Mouse (Mus musculus): Measurements from ENCODE around the gene Dpf3. TPM values are rescaled to one million over a fixed set of nuclear protein-coding genes. Genes with fewer than 3 reads are reported as not detected.
A peak's percentile ranks its signal among the peaks of the same experiment; 100 is the strongest.

The Dpf3 gene
- polyA plus RNA-seq, 1 experiment, result 1.9 TPM

GRCm38 (mm10) chr12:83479818-83480401, 7.6 kb downstream of the Dpf3 start:
- H3K4me1 ChIP-seq (ENCODE audit: control insufficient read depth), result peaks cover 67% of the 10 kb centered on the region
- H3K9me3 ChIP-seq (ENCODE audit: control insufficient read depth, low read length), result no peaks in the 10 kb centered on the region
- peaks cover 19% of the 10 kb centered on the region for H3K27me3 ChIP-seq (ENCODE audit: control insufficient read depth)
- TF ChIP-seq GATA1 (IDR thresholded peaks at IDR 0.05; ENCODE audit: low read length), result no peak
- no peak for TF ChIP-seq TAL1 (IDR thresholded peaks at IDR 0.05; ENCODE audit: low read length)
- peaks cover 7% of the 10 kb centered on the region for H3K36me3 ChIP-seq (ENCODE audit: control insufficient read depth)
- H3K4me3 ChIP-seq (replicated peaks), result no peak overlapping the region

GRCm38 (mm10) chr12:83479140-83479539, 8.4 kb downstream of the Dpf3 start:
- TF ChIP-seq TAL1 (IDR thresholded peaks at IDR 0.05; ENCODE audit: low read length) (no peak), GATA1 (IDR thresholded peaks at IDR 0.05; ENCODE audit: low read length) (0 out of 2 replicates have a peak, but pooled peaks have one; percentile 23)
- peaks cover 61% of the 10 kb centered on the region for H3K4me1 ChIP-seq (ENCODE audit: control insufficient read depth)
- peak overlapping the region; percentile 4 for H3K4me3 ChIP-seq (replicated peaks)
- peaks cover 7% of the 10 kb centered on the region for H3K36me3 ChIP-seq (ENCODE audit: control insufficient read depth)
- peaks cover 11% of the 10 kb centered on the region for H3K27me3 ChIP-seq (ENCODE audit: control insufficient read depth)
- no peaks in the 10 kb centered on the region for H3K9me3 ChIP-seq (ENCODE audit: control insufficient read depth, low read length)

- Histone ChIP-seq H3K27me3 (ENCODE audit: control insufficient read depth) (peaks cover 9% of the 10 kb centered on the region; the same call in 1 of the 2 replicates), H3K4me3 (replicated peaks) (no peak overlapping the region), H3K4me1 (ENCODE audit: control insufficient read depth) (peaks cover 47% of the 10 kb centered on the region), H3K9me3 (ENCODE audit: control insufficient read depth, low read length) (no peaks in the 10 kb centered on the region), H3K36me3 (ENCODE audit: control insufficient read depth) (peaks cover 7% of the 10 kb centered on the region)
- no peak for TF ChIP-seq TAL1 (IDR thresholded peaks at IDR 0.05; ENCODE audit: low read length)
- no peak for TF ChIP-seq GATA1 (IDR thresholded peaks at IDR 0.05; ENCODE audit: low read length)
Observed at GRCm38 (mm10) chr12:83476277-83476676, 11.2 kb downstream of the Dpf3 start.

GRCm38 (mm10) chr12:83475419-83475818, 12.1 kb downstream of the Dpf3 start:
- Histone ChIP-seq H3K4me3 (replicated peaks) (no peak overlapping the region), H3K9me3 (ENCODE audit: control insufficient read depth, low read length) (no peaks in the 10 kb centered on the region), H3K4me1 (ENCODE audit: control insufficient read depth) (peaks cover 39% of the 10 kb centered on the region), H3K27me3 (ENCODE audit: control insufficient read depth) (peaks cover 9% of the 10 kb centered on the region; the same call in 1 of the 2 replicates), H3K36me3 (ENCODE audit: control insufficient read depth) (peaks cover 7% of the 10 kb centered on the region)
- no peak for TF ChIP-seq TAL1 (IDR thresholded peaks at IDR 0.05; ENCODE audit: low read length)
- no peak for TF ChIP-seq GATA1 (IDR thresholded peaks at IDR 0.05; ENCODE audit: low read length)

GRCm38 (mm10) chr12:83473987-83474600, 13.4 kb downstream of the Dpf3 start:
- Histone ChIP-seq H3K27me3 (ENCODE audit: control insufficient read depth) (peaks cover 9% of the 10 kb centered on the region; the same call in 1 of the 2 replicates), H3K4me1 (ENCODE audit: control insufficient read depth) (peaks cover 26% of the 10 kb centered on the region), H3K4me3 (replicated peaks) (no peak overlapping the region), H3K36me3 (ENCODE audit: control insufficient read depth) (peaks cover 7% of the 10 kb centered on the region), H3K9me3 (ENCODE audit: control insufficient read depth, low read length) (no peaks in the 10 kb centered on the region)
- TF ChIP-seq GATA1 (IDR thresholded peaks at IDR 0.05; ENCODE audit: low read length), result no peak
- no peak for TF ChIP-seq TAL1 (IDR thresholded peaks at IDR 0.05; ENCODE audit: low read length)

- TF ChIP-seq GATA1 (IDR thresholded peaks at IDR 0.05; ENCODE audit: low read length), result no peak
- TF ChIP-seq TAL1 (IDR thresholded peaks at IDR 0.05; ENCODE audit: low read length), result no peak
- Histone ChIP-seq H3K4me3 (replicated peaks) (no peak overlapping the region), H3K36me3 (ENCODE audit: control insufficient read depth) (no peaks in the 10 kb centered on the region), H3K27me3 (ENCODE audit: control insufficient read depth) (peaks cover 9% of the 10 kb centered on the region; the same call in 1 of the 2 replicates), H3K9me3 (ENCODE audit: control insufficient read depth, low read length) (no peaks in the 10 kb centered on the region), H3K4me1 (ENCODE audit: control insufficient read depth) (peaks cover 21% of the 10 kb centered on the region)
Observed at GRCm38 (mm10) chr12:83471760-83472159, 15.8 kb downstream of the Dpf3 start.

GRCm38 (mm10) chr12:83470085-83470484, 17.4 kb downstream of the Dpf3 start:
- no peak for TF ChIP-seq TAL1 (IDR thresholded peaks at IDR 0.05; ENCODE audit: low read length)
- TF ChIP-seq GATA1 (IDR thresholded peaks at IDR 0.05; ENCODE audit: low read length), result no peak
- Histone ChIP-seq H3K4me1 (ENCODE audit: control insufficient read depth) (peaks cover 36% of the 10 kb centered on the region), H3K36me3 (ENCODE audit: control insufficient read depth) (no peaks in the 10 kb centered on the region), H3K27me3 (ENCODE audit: control insufficient read depth) (peaks cover 9% of the 10 kb centered on the region; the same call in 1 of the 2 replicates), H3K4me3 (replicated peaks) (no peak overlapping the region), H3K9me3 (ENCODE audit: control insufficient read depth, low read length) (no peaks in the 10 kb centered on the region)

GRCm38 (mm10) chr12:83466508-83467430, 20.7 kb downstream of the Dpf3 start:
- no peak for TF ChIP-seq TAL1 (IDR thresholded peaks at IDR 0.05; ENCODE audit: low read length)
- TF ChIP-seq GATA1 (IDR thresholded peaks at IDR 0.05; ENCODE audit: low read length), result 0 out of 2 replicates have a peak, but pooled peaks have one; percentile 8
- peaks cover 36% of the 10 kb centered on the region for H3K4me1 ChIP-seq (ENCODE audit: control insufficient read depth)
- no peak overlapping the region for H3K4me3 ChIP-seq (replicated peaks)
- no peaks in the 10 kb centered on the region for H3K9me3 ChIP-seq (ENCODE audit: control insufficient read depth, low read length)
- peaks cover 13% of the 10 kb centered on the region for H3K36me3 ChIP-seq (ENCODE audit: control insufficient read depth)
- H3K27me3 ChIP-seq (ENCODE audit: control insufficient read depth), result peaks cover under 1% of the 10 kb centered on the region; the same call in 1 of the 2 replicates

All from erythroblast, embryonic 14.5 days (primary cell).